In the genomic region with DNA sequence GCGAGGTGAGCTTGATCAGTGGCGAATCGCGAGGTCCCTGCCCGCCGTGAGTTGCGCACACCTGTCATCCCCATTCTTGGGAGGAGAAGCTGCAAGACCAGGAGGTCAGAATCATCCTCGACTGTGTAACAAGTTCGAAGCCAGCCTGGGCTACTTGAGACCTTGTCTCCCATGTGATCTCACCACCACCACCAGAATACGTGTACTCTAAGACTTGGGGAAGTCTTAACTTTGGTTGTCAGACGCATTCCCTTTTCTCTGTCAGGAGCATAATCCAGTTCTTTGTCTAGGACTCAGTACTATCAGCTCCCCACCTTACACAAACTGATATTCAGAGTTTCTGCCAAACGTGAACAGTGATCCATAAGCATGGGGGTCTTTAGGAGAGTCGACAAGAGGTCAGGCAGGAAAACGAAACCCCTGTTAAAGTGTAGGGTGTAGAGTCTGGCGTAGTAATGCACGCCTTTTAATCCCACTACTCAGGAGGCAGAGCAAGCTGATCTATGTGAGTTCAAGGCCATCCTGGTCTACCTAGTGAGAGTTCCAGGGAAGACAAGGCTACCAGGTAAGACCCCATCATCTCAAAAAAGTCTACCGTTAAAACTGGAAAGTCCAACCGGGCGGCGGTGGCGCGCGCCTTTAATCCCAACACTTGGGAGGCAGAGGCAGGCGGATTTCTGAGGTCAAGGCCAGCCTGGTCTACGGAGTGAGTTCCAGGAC, we compare ENCODE assay signal across 9 mouse cellular contexts. TPM values are rescaled to one million over a fixed set of nuclear protein-coding genes. Genes with fewer than 3 reads are reported as not detected.
DNase-seq lines count a peak whose midpoint lies in the region; ATAC-seq and TF ChIP-seq lines count a peak whose summit lies in the region.
"Had no signal": no experiment of that assay in that cellular context is flagged by ENCODE, and none has a peak within 500 bp of the region (broad histone marks: within the 10 kb centered on the region; RNA-seq: fewer than 3 reads in every experiment).

No protein-coding gene starts in this region.

- peak overlapping the region; percentile 94 for H3K9ac ChIP-seq in kidney, embryonic 14.5 days (ENCODE audit: low read depth, low read length)
- H3K9ac ChIP-seq in hindbrain, embryonic 12.5 days = peak overlapping the region; percentile 87
- H3K9ac ChIP-seq in midbrain, embryonic 12.5 days (replicated peaks) = peak overlapping the region; percentile 92

- peak overlapping the region; percentile 98; the same call in 1 of the 2 replicates for H3K27ac ChIP-seq in kidney, embryonic 14.5 days (ENCODE audit: low read depth, low read length)
- peak overlapping the region; percentile 62 for H3K27ac ChIP-seq in bone marrow macrophage, adult 2 months (ENCODE audit: insufficient read depth, low read depth, low read length)
- 0 out of 2 replicates have a peak overlapping the region, but pooled peaks have one; percentile 97 for H3K27ac ChIP-seq in hindbrain, embryonic 12.5 days
- peak overlapping the region; percentile 97; the same call in 1 of the 2 replicates for H3K27ac ChIP-seq in midbrain, embryonic 12.5 days (replicated peaks)

- no peaks in the 10 kb centered on the region for H3K27me3 ChIP-seq in kidney, embryonic 14.5 days (ENCODE audit: control insufficient read depth, insufficient read depth, low read length)
- no peaks in the 10 kb centered on the region for H3K27me3 ChIP-seq in hindbrain, embryonic 12.5 days
- H3K27me3 ChIP-seq in midbrain, embryonic 12.5 days = no peaks in the 10 kb centered on the region

- H3K9me3 ChIP-seq in kidney, embryonic 14.5 days (ENCODE audit: control insufficient read depth, low read length) = no peaks in the 10 kb centered on the region
- H3K9me3 ChIP-seq in hindbrain, embryonic 12.5 days (replicated peaks) = no peaks in the 10 kb centered on the region
- no peaks in the 10 kb centered on the region for H3K9me3 ChIP-seq in midbrain, embryonic 12.5 days

- no peak for TF ChIP-seq POLR2A in bone marrow macrophage, adult 2 months (IDR thresholded peaks at IDR 0.05; ENCODE audit: borderline replicate concordance, low read depth, low read length)

- WGBS in kidney, embryonic 14.5 days = 39% methylated on average over 25 of the region's 25 CpGs
- WGBS in hindbrain, embryonic 12.5 days = 44% methylated on average over 25 of the region's 25 CpGs
- WGBS in midbrain, embryonic 12.5 days = 43% methylated on average over 25 of the region's 25 CpGs

- TF ChIP-seq CTCF in bone marrow macrophage, adult 2 months (IDR thresholded peaks at IDR 0.05; ENCODE audit: low read depth, low read length) = no peak

- H3K4me1 ChIP-seq in kidney, embryonic 14.5 days (ENCODE audit: control insufficient read depth, insufficient read depth, low read length) = peaks cover 34% of the 10 kb centered on the region
- peaks cover 28% of the 10 kb centered on the region for H3K4me1 ChIP-seq in bone marrow macrophage, adult 2 months (ENCODE audit: control insufficient read depth, insufficient read depth, low read length)
- peaks cover 43% of the 10 kb centered on the region for H3K4me1 ChIP-seq in hindbrain, embryonic 12.5 days
- peaks cover 43% of the 10 kb centered on the region for H3K4me1 ChIP-seq in midbrain, embryonic 12.5 days

- H3K4me3 ChIP-seq in kidney, embryonic 14.5 days (ENCODE audit: low read length) = peak overlapping the region; percentile 96
- peak overlapping the region; percentile 97 for H3K4me3 ChIP-seq in bone marrow macrophage, adult 2 months (ENCODE audit: insufficient read depth, low read length)
- peak overlapping the region; percentile 98 for H3K4me3 ChIP-seq in hindbrain, embryonic 12.5 days
- peak overlapping the region; percentile 94 for H3K4me3 ChIP-seq in midbrain, embryonic 12.5 days

- H3K36me3 ChIP-seq in kidney, embryonic 14.5 days (ENCODE audit: control insufficient read depth, insufficient read depth, low read length) = peaks cover 24% of the 10 kb centered on the region
- H3K36me3 ChIP-seq in hindbrain, embryonic 12.5 days = peaks cover 22% of the 10 kb centered on the region
- peaks cover 22% of the 10 kb centered on the region for H3K36me3 ChIP-seq in midbrain, embryonic 12.5 days

- H3K4me2 ChIP-seq in kidney, embryonic 14.5 days (replicated peaks; ENCODE audit: low read depth, low read length) = peak overlapping the region; percentile 82
- peak overlapping the region; percentile 91 for H3K4me2 ChIP-seq in hindbrain, embryonic 12.5 days (replicated peaks)
- H3K4me2 ChIP-seq in midbrain, embryonic 12.5 days (replicated peaks) = peak overlapping the region; percentile 84

- ATAC-seq in kidney, embryonic 14.5 days (ENCODE audit: low FRiP score, low TSS enrichment) = no peak
- ATAC-seq in hindbrain, embryonic 12.5 days (ENCODE audit: low FRiP score) = no peak
- no peak for ATAC-seq in midbrain, embryonic 12.5 days (ENCODE audit: low FRiP score, low read depth)

- no peak for DNase-seq in kidney, postnatal 14 days
- DNase-seq in right cerebral cortex, adult 2 months (ENCODE audit: low spot score in 2 of 2) = no peak
- no peak for DNase-seq in T-cell, adult 2 months (ENCODE audit: low spot score)
- no peak for DNase-seq in adrenal gland, postnatal 25 days

RNA-seq across cellular contexts. Expression of a gene that starts 0.7 kb away (rescaled TPM):
- 20.5 and 29.7 TPM in 2 replicates for polyA plus RNA-seq in kidney, embryonic 14.5 days (2014; fragmentation: Nextera tagmentation; extraction: Ambion mirVana)
- 8.2 and 11.4 TPM in 2 replicates for polyA plus RNA-seq in bone marrow macrophage, adult 2 months (2012; ENCODE audit: insufficient read depth, insufficient read length, missing spikeins)
- polyA plus RNA-seq in hindbrain, embryonic 12.5 days (2016; fragmentation: Nextera tagmentation; extraction: Ambion mirVana) = 23.8 and 25.9 TPM in 2 replicates
- polyA plus RNA-seq in midbrain, embryonic 12.5 days (2016; fragmentation: Nextera tagmentation; extraction: Ambion mirVana) = 24.3 and 26.2 TPM in 2 replicates
- 21.7 and 22.4 TPM in 2 replicates for total RNA-seq in adrenal gland, postnatal 25 days (2021)

RNA-seq across cellular contexts. Expression of a gene that starts 0.9 kb away (rescaled TPM):
- polyA plus RNA-seq in kidney, embryonic 14.5 days (2014; fragmentation: Nextera tagmentation; extraction: Ambion mirVana) = 49.7 and 49.8 TPM in 2 replicates
- 24.3 and 24.7 TPM in 2 replicates for polyA plus RNA-seq in bone marrow macrophage, adult 2 months (2012; ENCODE audit: insufficient read depth, insufficient read length, missing spikeins)
- 49.9 and 50.4 TPM in 2 replicates for polyA plus RNA-seq in hindbrain, embryonic 12.5 days (2016; fragmentation: Nextera tagmentation; extraction: Ambion mirVana)
- polyA plus RNA-seq in midbrain, embryonic 12.5 days (2016; fragmentation: Nextera tagmentation; extraction: Ambion mirVana) = 49.5 and 50.5 TPM in 2 replicates
- total RNA-seq in adrenal gland, postnatal 25 days (2021) = 29.1 and 30.5 TPM in 2 replicates

RNA-seq across cellular contexts. Expression of a gene that starts 24.9 kb away (rescaled TPM):
- 0.90 and 1.4 TPM in 2 replicates for polyA plus RNA-seq in kidney, embryonic 14.5 days (2014; fragmentation: Nextera tagmentation; extraction: Ambion mirVana)
- polyA plus RNA-seq in bone marrow macrophage, adult 2 months (2012; ENCODE audit: insufficient read depth, insufficient read length, missing spikeins) = not detected in 2 replicates
- polyA plus RNA-seq in hindbrain, embryonic 12.5 days (2016; fragmentation: Nextera tagmentation; extraction: Ambion mirVana) = 0.15 and 0.31 TPM in 2 replicates
- 0.48 and 0.50 TPM in 2 replicates for polyA plus RNA-seq in midbrain, embryonic 12.5 days (2016; fragmentation: Nextera tagmentation; extraction: Ambion mirVana)
- 0.76 TPM in 2 replicates for total RNA-seq in adrenal gland, postnatal 25 days (2021)
- total RNA-seq: hematopoietic stem cell, adult 5-6 weeks had no signal

RNA-seq across cellular contexts. Expression of a gene that starts 35.0 kb away (rescaled TPM):
- polyA plus RNA-seq in kidney, embryonic 14.5 days (2014; fragmentation: Nextera tagmentation; extraction: Ambion mirVana) = 11.3 and 16.4 TPM in 2 replicates
- polyA plus RNA-seq in bone marrow macrophage, adult 2 months (2012; ENCODE audit: insufficient read depth, insufficient read length, missing spikeins) = 17.7 and 24.3 TPM in 2 replicates
- polyA plus RNA-seq in hindbrain, embryonic 12.5 days (2016; fragmentation: Nextera tagmentation; extraction: Ambion mirVana) = 32.3 and 33.5 TPM in 2 replicates
- 23.0 and 26.1 TPM in 2 replicates for polyA plus RNA-seq in midbrain, embryonic 12.5 days (2016; fragmentation: Nextera tagmentation; extraction: Ambion mirVana)
- total RNA-seq in adrenal gland, postnatal 25 days (2021) = 19.8 and 26.3 TPM in 2 replicates

RNA-seq across cellular contexts. Expression of a gene that starts 35.9 kb away (rescaled TPM):
- 16.6 and 29.3 TPM in 2 replicates for polyA plus RNA-seq in kidney, embryonic 14.5 days (2014; fragmentation: Nextera tagmentation; extraction: Ambion mirVana)
- polyA plus RNA-seq in bone marrow macrophage, adult 2 months (2012; ENCODE audit: insufficient read depth, insufficient read length, missing spikeins) = 40.6 and 49.9 TPM in 2 replicates
- polyA plus RNA-seq in hindbrain, embryonic 12.5 days (2016; fragmentation: Nextera tagmentation; extraction: Ambion mirVana) = 42.1 and 45.5 TPM in 2 replicates
- polyA plus RNA-seq in midbrain, embryonic 12.5 days (2016; fragmentation: Nextera tagmentation; extraction: Ambion mirVana) = 36.8 and 39.6 TPM in 2 replicates
- total RNA-seq in adrenal gland, postnatal 25 days (2021) = 47.7 and 56.8 TPM in 2 replicates
